In the genomic region with DNA sequence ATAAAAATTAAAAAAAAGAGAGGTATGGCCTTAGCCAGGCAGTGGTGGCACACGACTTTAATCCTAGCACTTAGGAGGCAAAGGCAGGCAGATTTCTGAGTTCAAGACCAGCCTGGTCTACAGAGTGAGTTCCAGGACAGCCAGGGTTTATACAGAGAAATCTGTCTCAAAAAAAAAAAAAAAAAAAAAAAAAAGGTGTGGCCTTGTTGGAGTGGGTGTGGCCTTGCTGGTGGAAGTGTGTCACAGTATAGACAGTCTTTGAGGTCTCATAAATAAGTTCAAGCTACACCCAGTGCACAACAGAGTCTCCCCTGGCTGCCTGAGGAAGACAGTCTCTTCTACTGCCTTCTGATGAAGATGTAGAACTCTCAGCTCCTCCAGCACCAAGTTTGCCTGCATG, we compare ENCODE assay signal across 27 mouse cellular contexts.
"Had no signal": no experiment of that assay in that cellular context is flagged by ENCODE, and none has a peak within 500 bp of the region (broad histone marks: within the 10 kb centered on the region; RNA-seq: fewer than 3 reads in every experiment).

No protein-coding gene starts in this region.

- H3K27ac ChIP-seq: gastrocnemius, adult 2 months; heart, adult 2 months; heart, embryonic 13.5 days; heart, embryonic 15.5 days; hindbrain, embryonic 10.5 days; hindbrain, embryonic 12.5 days; hindbrain, embryonic 14.5 days; kidney, embryonic 15.5 days; kidney, postnatal 0 days; left cerebral cortex, adult 2 months; limb, embryonic 10.5 days; limb, embryonic 12.5 days; liver, embryonic 13.5 days had no signal

- H3K9me3 ChIP-seq: heart, embryonic 13.5 days; heart, embryonic 15.5 days; hindbrain, embryonic 10.5 days; hindbrain, embryonic 12.5 days; kidney, embryonic 15.5 days; limb, embryonic 10.5 days; limb, embryonic 12.5 days; liver, embryonic 13.5 days had no signal

- H3K9ac ChIP-seq: heart, embryonic 13.5 days; heart, embryonic 15.5 days; hindbrain, embryonic 12.5 days; hindbrain, embryonic 14.5 days; kidney, embryonic 15.5 days; limb, embryonic 12.5 days; liver, embryonic 13.5 days had no signal

- H3K36me3 ChIP-seq: heart, embryonic 15.5 days; hindbrain, embryonic 12.5 days; kidney, embryonic 15.5 days; limb, embryonic 10.5 days; liver, embryonic 13.5 days had no signal

- H3K27me3 ChIP-seq: heart, embryonic 13.5 days; heart, embryonic 15.5 days; hindbrain, embryonic 12.5 days; kidney, embryonic 15.5 days; limb, embryonic 12.5 days; liver, embryonic 13.5 days had no signal

- ATAC-seq: intestine, embryonic 16.5 days had no signal

- H3K4me3 ChIP-seq: gastrocnemius, adult 2 months; heart, adult 2 months; heart, embryonic 13.5 days; heart, embryonic 15.5 days; hindbrain, embryonic 10.5 days; hindbrain, embryonic 12.5 days; kidney, embryonic 15.5 days; left cerebral cortex, adult 2 months; limb, embryonic 10.5 days; limb, embryonic 12.5 days; liver, embryonic 13.5 days had no signal

- H3K4me1 ChIP-seq: heart, embryonic 13.5 days; heart, embryonic 15.5 days; hindbrain, embryonic 10.5 days; hindbrain, embryonic 12.5 days; kidney, embryonic 15.5 days; limb, embryonic 10.5 days; limb, embryonic 12.5 days; liver, embryonic 13.5 days had no signal

- DNase-seq: gastrocnemius, adult 2 months; gastrocnemius, postnatal 10 days; gastrocnemius, postnatal 25 days; heart, postnatal 4 days; kidney, adult 11 months; kidney, adult 2 months; kidney, adult 9 months; kidney, postnatal 14 days; kidney, postnatal 36 days; layer of hippocampus, adult 9-11 months; layer of hippocampus, postnatal 36 days; liver; liver, embryonic 13.5 days had no signal

- H3K4me2 ChIP-seq: heart, embryonic 11.5 days; heart, embryonic 13.5 days; heart, embryonic 15.5 days; hindbrain, embryonic 12.5 days; hindbrain, embryonic 14.5 days; kidney, embryonic 15.5 days; limb, embryonic 12.5 days; liver, embryonic 11.5 days; liver, embryonic 13.5 days had no signal
